Mouse (Mus musculus) stomach, postnatal 0 days (tissue): Measurements from ENCODE around the gene Strip2.

ENCODE experiments used
- CTCF ChIP-seq: IDR thresholded peaks from 2 replicates; pipeline ENCODE4 v1.5.1; 2016; ENCODE audit warnings: antibody characterized with exemption, low read depth, mild to moderate bottlenecking, moderate library complexity
- EP300 ChIP-seq: optimal IDR thresholded peaks from 2 replicates; pipeline ENCODE3; 2016; ENCODE audit warnings: antibody characterized with exemption

- TF ChIP-seq CTCF (no peak), EP300 (no peak)
Observed at GRCm38 (mm10) chr6:29973341-29973740, 56.5 kb downstream of the Strip2 start.
